Comparison of ENCODE assay signal across 18 mouse cellular contexts in genomic region chr3:90549676-90550420, GRCm38 (mm10). TPM values are rescaled to one million over a fixed set of nuclear protein-coding genes. Genes with fewer than 3 reads are reported as not detected.
DNase-seq lines count a peak whose midpoint lies in the region; ATAC-seq and TF ChIP-seq lines count a peak whose summit lies in the region.
"Had no signal": no experiment of that assay in that cellular context is flagged by ENCODE, and none has a peak within 500 bp of the region (broad histone marks: within the 10 kb centered on the region; RNA-seq: fewer than 3 reads in every experiment).

No protein-coding gene starts in this region.

- intact Hi-C loops in heart, adult 2 months (cut with DNase I) = no loop called here

- H3K36me3 ChIP-seq in heart, adult 2 months (ENCODE audit: control insufficient read depth, insufficient read depth, low read length) = no peaks in the 10 kb centered on the region
- no peaks in the 10 kb centered on the region for H3K36me3 ChIP-seq in limb, embryonic 12.5 days
- H3K36me3 ChIP-seq: embryonic facial prominence, embryonic 15.5 days; heart, embryonic 12.5 days; liver, embryonic 15.5 days; neural tube, embryonic 12.5 days had no signal

- H3K9me3 ChIP-seq in limb, embryonic 12.5 days = no peaks in the 10 kb centered on the region
- H3K9me3 ChIP-seq: embryonic facial prominence, embryonic 15.5 days; heart, embryonic 12.5 days; liver, embryonic 15.5 days; neural tube, embryonic 12.5 days had no signal

- TF ChIP-seq EP300 in heart, adult 2 months (IDR thresholded peaks at IDR 0.05; ENCODE audit: insufficient read depth, low read depth, low read length) = no peak

- H3K79me2 ChIP-seq in heart, adult 2 months (replicated peaks; ENCODE audit: control insufficient read depth, insufficient read depth, low read length) = no peaks in the 10 kb centered on the region

- H3K4me2 ChIP-seq in limb, embryonic 12.5 days = no peak overlapping the region
- H3K4me2 ChIP-seq: embryonic facial prominence, embryonic 15.5 days; heart, embryonic 12.5 days; hindbrain, embryonic 14.5 days; liver, embryonic 15.5 days; neural tube, embryonic 12.5 days had no signal

- ATAC-seq in limb, embryonic 12.5 days (ENCODE audit: insufficient number of reproducible peaks, insufficient read depth, low FRiP score, low TSS enrichment, low read depth) = peak; percentile 67
- no peak for ATAC-seq in frontal cortex, adult (ENCODE audit: low TSS enrichment)

- peaks cover 1% of the 10 kb centered on the region; the same call in 1 of the 2 replicates for H3K4me1 ChIP-seq in heart, adult 2 months (ENCODE audit: control insufficient read depth, insufficient read depth, low read length)
- H3K4me1 ChIP-seq in limb, embryonic 12.5 days (replicated peaks) = peaks cover 16% of the 10 kb centered on the region
- H3K4me1 ChIP-seq: embryonic facial prominence, embryonic 15.5 days; liver, embryonic 15.5 days; neural tube, embryonic 12.5 days had no signal

- WGBS in heart, adult 2 months = 63% methylated on average over 5 of the region's 5 CpGs
- 13% methylated on average over 5 of the region's 5 CpGs for WGBS in limb, embryonic 12.5 days

- H3K27ac ChIP-seq in heart, adult 2 months = no peak overlapping the region
- H3K27ac ChIP-seq in limb, embryonic 12.5 days = no peak overlapping the region
- H3K27ac ChIP-seq: embryonic facial prominence, embryonic 15.5 days; hindbrain, embryonic 14.5 days; layer of hippocampus, adult 2 months; liver, embryonic 15.5 days; neural tube, embryonic 12.5 days had no signal

- DNase-seq in heart, postnatal 4 days = peak; percentile 29
- no peak for DNase-seq in heart, adult 2 months
- peak; percentile 60 for DNase-seq in NIH3T3 (ENCODE audit: low read depth)
- DNase-seq in forelimb bud, embryonic 11.5 days (ENCODE audit: low read depth, low spot score) = peak; percentile 40
- DNase-seq in thymus, postnatal 10 days (ENCODE audit: low spot score in 2 of 2) = no peak
- DNase-seq: cerebellum, adult 9-11 months; lung, postnatal 4 days; midbrain, embryonic 14.5 days had no signal

- no peak overlapping the region for H3K4me3 ChIP-seq in heart, adult 2 months
- H3K4me3 ChIP-seq in limb, embryonic 12.5 days (replicated peaks) = no peak overlapping the region
- H3K4me3 ChIP-seq: embryonic facial prominence, embryonic 15.5 days; heart, embryonic 12.5 days; layer of hippocampus, adult 2 months; liver, embryonic 15.5 days; neural tube, embryonic 12.5 days had no signal

- no peak for TF ChIP-seq POLR2A in heart, adult 2 months (IDR thresholded peaks at IDR 0.05; ENCODE audit: insufficient read depth, low read depth, low read length)

- H3K27me3 ChIP-seq in heart, adult 2 months (ENCODE audit: control insufficient read depth, insufficient read depth, low read length) = no peaks in the 10 kb centered on the region
- no peaks in the 10 kb centered on the region for H3K27me3 ChIP-seq in limb, embryonic 12.5 days
- H3K27me3 ChIP-seq: embryonic facial prominence, embryonic 15.5 days; heart, embryonic 12.5 days; liver, embryonic 15.5 days; neural tube, embryonic 12.5 days had no signal

- TF ChIP-seq CTCF in heart, adult 2 months (IDR thresholded peaks at IDR 0.05) = no peak

- H3K9ac ChIP-seq in heart, adult 2 months (ENCODE audit: low read depth, low read length) = no peak overlapping the region
- no peak overlapping the region for H3K9ac ChIP-seq in limb, embryonic 12.5 days (replicated peaks)
- H3K9ac ChIP-seq: embryonic facial prominence, embryonic 15.5 days; heart, embryonic 12.5 days; hindbrain, embryonic 14.5 days; liver, embryonic 15.5 days; neural tube, embryonic 12.5 days had no signal

RNA-seq across cellular contexts. Expression of gene S100a3, which starts 10.5 kb away (rescaled TPM):
- not detected for total RNA-seq in heart, postnatal 4 days (2021)
- total RNA-seq in heart, adult 2 months (2021) = not detected
- 0.32 and 0.37 TPM in 2 replicates for polyA plus RNA-seq in heart, adult 2 months (2012; rRNA removed)
- polyA plus RNA-seq in limb, embryonic 12.5 days (2016; fragmentation: Nextera tagmentation; extraction: Ambion mirVana) = 0.06 and 0.16 TPM in 2 replicates
- polyA plus RNA-seq: liver, embryonic 15.5 days; midbrain, embryonic 14.5 days; neural tube, embryonic 12.5 days had no signal

RNA-seq across cellular contexts. Expression of gene S100a16, which starts 12.8 kb away (rescaled TPM):
- 100 to 1,000 TPM; 101 to 106 TPM for total RNA-seq in heart, postnatal 4 days (2021)
- 10 to 100 TPM; 65.5 to 69.6 TPM for total RNA-seq in heart, adult 2 months (2021)
- 75.2 and 98.3 TPM in 2 replicates for polyA plus RNA-seq in heart, adult 2 months (2012; rRNA removed)
- 39.6 and 43.7 TPM in 2 replicates for polyA plus RNA-seq in limb, embryonic 12.5 days (2016; fragmentation: Nextera tagmentation; extraction: Ambion mirVana)

RNA-seq across cellular contexts. Expression of gene S100a14, which starts 23.2 kb away (rescaled TPM):
- total RNA-seq in heart, postnatal 4 days (2021) = under 1 TPM in 1 of 2 experiments, not detected in 1; 0.74 TPM
- total RNA-seq in heart, adult 2 months (2021) = under 1 TPM; 0.23 to 0.50 TPM
- polyA plus RNA-seq in heart, adult 2 months (2012; rRNA removed) = 0.57 TPM in 1 of 2 replicates, not detected in the other
- polyA plus RNA-seq in limb, embryonic 12.5 days (2016; fragmentation: Nextera tagmentation; extraction: Ambion mirVana) = 0.20 and 1.0 TPM in 2 replicates
- total RNA-seq: left cerebral cortex, postnatal 10 days had no signal
- polyA plus RNA-seq: frontal cortex, adult 2 months; heart, embryonic 12.5 days; hindbrain, embryonic 14.5 days; liver, embryonic 15.5 days; midbrain, embryonic 14.5 days; neural tube, embryonic 12.5 days had no signal

RNA-seq across cellular contexts. Expression of gene S100a13, which starts 35.6 kb away (rescaled TPM):
- 10 to 100 TPM; 34.2 to 37.9 TPM for total RNA-seq in heart, postnatal 4 days (2021)
- total RNA-seq in heart, adult 2 months (2021) = 10 to 100 TPM; 28.3 to 29.6 TPM
- 56.7 and 78.0 TPM in 2 replicates for polyA plus RNA-seq in heart, adult 2 months (2012; rRNA removed)
- polyA plus RNA-seq in limb, embryonic 12.5 days (2016; fragmentation: Nextera tagmentation; extraction: Ambion mirVana) = 19.8 and 20.1 TPM in 2 replicates

RNA-seq across cellular contexts. Expression of gene S100a1, which starts 35.7 kb away (rescaled TPM):
- 100 to 1,000 TPM; 282 to 313 TPM for total RNA-seq in heart, postnatal 4 days (2021)
- total RNA-seq in heart, adult 2 months (2021) = 1,000 to 10,000 TPM in 1 of 2 experiments, 100 to 1,000 TPM in 1; 871 to 1,070 TPM
- 1,425 and 1,426 TPM in 2 replicates for polyA plus RNA-seq in heart, adult 2 months (2012; rRNA removed)
- 7.3 and 8.3 TPM in 2 replicates for polyA plus RNA-seq in limb, embryonic 12.5 days (2016; fragmentation: Nextera tagmentation; extraction: Ambion mirVana)

Comparison
In these comparisons a context has a peak if more than half of its experiments do, and no peak if none do; other contexts are left out.
1. DNase-seq: peak in heart, postnatal 4 days (single experiment), NIH3T3 (single experiment) and forelimb bud, embryonic 11.5 days (single experiment); none in heart, adult 2 months (0 of 2) and thymus, postnatal 10 days (0 of 2).